Mouse (Mus musculus): ENCODE measurements at regions not wholly inside any gene's neighbourhood (a gene's known extent, or its start where the extent isn't known, plus 50 kb on each side); places are given as distances from the start of the nearest gene placed in this dataset.

- DNase-seq: no peak
Observed at GRCm38 (mm10) chr12:97915026-97915425, 344.2 kb downstream of the Galc start.

- peak; percentile 6 for DNase-seq
Observed at GRCm38 (mm10) chr12:97912730-97913129, 346.5 kb downstream of the Galc start.

- DNase-seq: no peak
Observed at GRCm38 (mm10) chr12:97899266-97899665, 360.0 kb downstream of the Galc start.

DNA sequence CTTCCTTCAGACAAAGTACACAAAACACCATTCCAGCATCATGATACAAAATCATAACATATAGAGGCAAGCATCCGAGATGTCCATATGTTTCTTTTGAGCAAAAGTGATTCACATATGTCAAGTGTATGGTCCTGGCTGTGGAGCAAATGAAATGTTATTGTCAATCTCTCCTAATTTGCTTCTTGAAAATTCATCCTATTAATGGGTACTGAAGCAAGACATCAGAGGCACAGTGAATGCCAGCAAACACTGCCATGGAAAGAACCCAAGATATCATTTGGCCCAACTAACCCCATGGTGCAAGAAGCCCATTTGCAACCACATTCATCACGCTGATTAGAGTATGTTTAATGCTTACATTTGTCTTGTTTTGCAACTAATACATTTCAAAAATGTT lies 361.1 kb downstream of the Galc start:
- DNase-seq: no peak

DNA sequence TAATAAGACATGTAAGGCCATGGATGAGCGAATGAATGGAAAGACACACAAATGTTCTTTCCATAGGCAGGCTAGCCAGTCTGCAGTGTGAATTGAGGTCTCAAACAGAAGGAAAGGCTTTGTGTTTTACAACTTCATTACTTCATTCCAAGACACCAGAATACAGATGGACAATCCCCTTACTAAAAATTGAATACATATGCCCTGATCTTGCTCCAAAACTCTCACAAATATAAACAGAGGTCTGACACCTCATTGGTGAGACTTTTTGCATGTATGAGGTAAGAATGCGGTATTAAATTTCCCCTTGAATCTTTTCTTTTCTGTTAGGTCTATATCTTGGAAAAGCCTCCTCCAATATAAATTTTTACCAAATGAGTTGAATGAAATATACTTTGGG lies 363.3 kb downstream of the Galc start:
- DNase-seq: no peak

DNA sequence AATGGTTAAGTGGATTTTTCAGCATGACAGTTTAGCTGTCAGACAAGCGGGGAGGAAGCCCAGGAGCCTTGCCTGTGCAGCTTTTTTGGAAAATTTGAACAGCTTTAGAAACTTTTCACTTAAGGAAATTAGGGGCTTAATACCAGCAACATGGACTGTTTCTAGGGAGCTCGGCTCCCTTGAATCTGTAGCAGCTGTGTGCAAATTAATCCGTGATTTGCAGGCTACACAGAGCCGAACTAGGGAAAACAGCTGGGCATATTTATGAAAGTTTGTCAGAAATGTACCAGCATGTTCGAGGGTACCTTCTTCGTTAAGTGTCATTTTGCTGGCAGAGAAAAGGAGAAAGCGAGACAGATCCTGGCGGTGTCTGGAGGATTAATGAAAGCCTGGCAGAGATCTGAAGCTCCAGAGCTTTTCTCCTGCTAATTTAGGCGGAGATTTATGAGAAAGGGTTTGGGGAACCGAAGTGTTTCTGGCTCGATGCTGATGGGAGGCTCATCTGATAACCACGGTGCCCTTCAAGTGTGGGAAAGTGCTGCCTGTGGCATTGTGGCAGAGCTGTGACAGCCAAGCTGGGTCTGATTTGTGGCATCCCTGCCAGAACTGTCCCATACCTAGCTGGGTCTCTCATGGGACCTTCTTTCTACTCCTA lies 370.3 kb downstream of the Galc start:
- no peak for DNase-seq

- DNase-seq: no peak
Observed at GRCm38 (mm10) chr12:97888291-97888800, 370.9 kb downstream of the Galc start.

GRCm38 (mm10) chr12:97882439-97882838 lies 376.8 kb downstream of the Galc start:
- no peak for DNase-seq

DNA sequence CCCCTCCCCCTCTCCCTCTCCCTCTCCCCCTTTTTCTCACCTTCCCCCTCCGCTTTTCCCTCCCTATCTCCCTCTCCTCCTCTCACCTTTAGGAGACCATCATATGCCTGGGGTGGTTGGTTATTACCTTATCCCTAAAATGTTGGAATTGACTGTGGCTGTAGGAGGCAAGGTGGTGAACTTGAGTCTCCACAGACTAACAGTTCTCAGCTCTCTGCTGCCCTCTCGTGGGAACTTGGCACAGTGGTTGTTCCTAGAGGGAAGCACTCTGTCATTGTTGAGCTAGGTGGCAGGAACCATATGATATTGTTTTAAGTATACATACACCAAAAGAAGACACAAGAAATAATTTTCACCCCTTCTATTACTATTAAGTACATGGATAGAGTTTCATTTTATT lies 386.9 kb downstream of the Galc start:
- DNase-seq: peak; percentile 69

- no peak for DNase-seq
Observed at GRCm38 (mm10) chr12:97862921-97863320, 396.3 kb downstream of the Galc start.

DNA sequence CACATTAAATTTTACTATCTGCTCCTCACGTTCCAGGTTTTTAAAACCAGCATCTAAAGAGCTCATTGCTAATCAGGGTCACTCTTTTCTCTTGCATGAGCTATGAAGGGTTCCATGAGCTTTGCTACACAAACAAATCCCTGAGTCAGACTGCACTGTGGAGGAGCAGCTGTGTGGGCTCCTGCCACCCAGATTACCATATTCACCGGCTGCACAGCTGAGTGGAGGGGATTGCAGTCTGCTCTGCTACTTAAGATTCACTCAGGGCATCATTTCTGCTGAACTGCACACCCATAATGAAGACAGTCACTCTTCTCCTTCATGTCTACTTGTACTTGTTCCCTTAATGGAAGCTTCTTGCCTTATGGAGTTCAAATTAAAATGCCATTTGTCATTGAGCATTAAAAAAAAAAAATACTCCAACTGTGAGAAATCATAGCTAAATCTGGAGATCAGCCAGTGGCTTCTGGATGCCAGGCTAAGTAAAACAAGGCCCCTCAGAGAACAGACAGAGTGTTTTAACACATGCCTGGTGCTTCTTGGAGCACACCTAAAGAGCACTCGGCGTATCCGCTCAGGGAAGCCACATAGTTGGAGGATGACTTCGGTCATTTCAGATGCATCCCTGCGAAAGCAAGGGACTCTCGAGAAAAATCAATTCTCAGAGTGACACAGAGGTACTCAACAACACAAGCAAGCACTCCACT lies 422.9 kb downstream of the Galc start:
- no peak for DNase-seq

- no peak for DNase-seq
Observed at GRCm38 (mm10) chr12:97793364-97794120, 465.7 kb downstream of the Galc start.

DNA sequence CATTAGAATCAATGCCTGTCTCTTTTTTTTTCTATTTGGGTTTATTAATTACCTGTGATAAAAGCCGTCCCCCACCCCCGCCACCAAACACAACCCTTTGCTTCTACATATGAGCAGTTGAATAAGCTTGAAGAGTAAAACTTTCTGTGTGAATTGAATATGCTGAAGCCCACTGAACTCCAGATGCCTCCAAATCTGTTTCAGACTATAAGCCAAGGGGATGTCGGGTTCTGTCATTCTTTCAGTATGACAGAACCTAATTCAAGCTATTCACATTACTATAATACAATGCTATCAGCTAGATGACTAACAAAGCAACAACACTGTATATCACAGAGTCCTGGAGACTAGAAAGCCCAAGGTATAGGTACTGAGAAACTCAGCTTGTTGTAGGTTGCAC lies 475.8 kb downstream of the Galc start:
- no peak for DNase-seq

- DNase-seq: no peak
Observed at GRCm38 (mm10) chr12:97759116-97759515, 500.1 kb downstream of the Galc start.

DNA sequence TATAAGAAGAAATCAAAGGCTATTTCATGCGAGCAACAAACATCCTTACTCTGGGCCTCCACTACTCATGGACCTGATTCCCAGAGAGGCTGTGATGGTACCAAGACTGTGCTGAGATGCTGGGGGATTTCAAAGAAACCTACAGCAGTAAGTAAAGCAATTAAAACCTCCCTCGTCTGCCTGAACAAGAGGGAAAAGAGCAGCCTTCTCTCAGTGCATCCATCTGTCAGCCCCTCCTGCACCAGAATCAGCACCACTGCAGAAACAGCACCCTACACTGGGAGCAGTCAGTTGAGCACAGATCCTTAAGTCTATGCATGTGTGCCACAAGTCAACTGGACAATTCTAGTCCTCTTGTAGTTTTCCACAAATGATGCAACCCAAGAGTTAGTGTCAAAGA lies 500.6 kb downstream of the Galc start:
- no peak for DNase-seq

DNA sequence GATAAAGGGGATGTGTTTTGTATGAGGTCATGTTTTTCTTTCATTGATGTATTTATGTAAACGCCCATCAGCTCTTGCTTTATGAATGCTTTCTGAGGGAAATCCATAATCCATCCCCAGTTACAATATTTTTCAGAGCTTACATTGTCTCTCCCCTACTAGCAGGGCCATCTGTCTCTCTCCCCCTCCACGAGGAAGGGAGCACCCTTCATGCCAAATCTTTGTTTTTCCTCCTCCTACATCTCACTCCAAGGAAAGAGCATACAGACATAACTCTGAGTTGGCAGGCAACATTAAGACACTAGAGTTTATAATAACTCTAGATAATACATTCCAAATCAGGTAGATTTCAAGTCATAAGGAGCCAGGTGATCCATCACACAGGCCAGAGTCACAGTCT lies 509.1 kb downstream of the Galc start:
- DNase-seq: no peak

GRCm38 (mm10) chr12:97740927-97741326 lies 518.3 kb downstream of the Galc start:
- DNase-seq: no peak

DNA sequence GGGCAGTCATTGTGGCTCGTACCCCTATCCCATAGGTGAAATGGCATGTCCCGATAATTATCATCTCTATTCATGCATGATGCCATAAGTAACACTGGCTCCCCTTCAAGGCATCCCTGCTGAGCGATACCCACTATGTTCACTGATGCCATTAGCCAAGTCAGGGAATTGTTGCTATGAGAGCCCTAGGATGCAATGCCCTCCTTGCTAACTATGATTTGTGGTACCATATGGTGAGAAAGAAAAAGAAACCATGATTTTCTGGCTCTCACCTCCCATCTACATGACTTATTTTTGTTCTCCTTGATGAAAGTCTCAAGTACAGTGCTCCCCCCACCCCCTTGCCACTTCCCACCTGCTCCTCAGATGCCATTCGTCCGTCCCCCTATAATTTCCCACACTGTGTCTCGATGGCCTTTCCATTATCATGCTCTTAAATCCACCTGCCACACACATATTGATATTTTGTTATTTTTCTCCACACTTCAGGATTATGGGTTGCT lies 527.1 kb downstream of the Galc start:
- DNase-seq: no peak

DNA sequence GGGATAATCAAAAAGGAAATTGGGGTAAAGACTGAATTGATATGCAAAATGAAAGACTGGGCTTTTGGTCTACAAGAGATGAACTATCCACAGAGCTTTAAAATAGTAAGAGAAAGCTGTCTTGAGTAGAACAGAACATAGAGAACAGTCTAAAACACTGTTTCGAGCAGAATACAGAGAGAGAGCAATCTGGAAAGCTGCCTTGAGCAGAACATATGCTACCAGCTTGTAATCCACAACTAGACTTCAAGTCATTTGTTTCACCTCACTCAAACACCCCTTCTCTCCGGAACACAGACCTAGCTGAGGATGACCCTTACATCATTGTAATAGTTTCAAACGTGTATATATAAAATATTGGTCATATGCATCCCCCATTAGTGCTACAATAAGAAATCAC lies 538.7 kb downstream of the Galc start:
- no peak for DNase-seq

GRCm38 (mm10) chr12:97717812-97718211 lies 541.4 kb downstream of the Galc start:
- no peak for DNase-seq

All from lung, postnatal 36 days (tissue).